Mouse (Mus musculus): ENCODE results near the gene Aes. TPM values are rescaled to one million over a fixed set of nuclear protein-coding genes. Genes with fewer than 3 reads are reported as not detected.

Aes gene
- polyA plus RNA-seq, 1 experiment: 148 TPM

GRCm38 (mm10) chr10:81562411-81562810, 3.1 kb downstream of the Aes start:
- Histone ChIP-seq H3K4me1 (ENCODE audit: control insufficient read depth, insufficient read depth, low read length) (peaks cover 6% of the 10 kb centered on the region), H3K27ac (ENCODE audit: insufficient read depth, low read length) (no peak overlapping the region), H3K27me3 (ENCODE audit: control insufficient read depth, insufficient read depth, low read length, poor library complexity, severe bottlenecking) (no peaks in the 10 kb centered on the region), H3K4me3 (ENCODE audit: low read depth, low read length) (no peak overlapping the region), H3K36me3 (ENCODE audit: control insufficient read depth, insufficient read depth, low read length, poor library complexity, severe bottlenecking) (peaks cover 7% of the 10 kb centered on the region), H3K9me3 (replicated peaks; ENCODE audit: control insufficient read depth, insufficient read depth, low read length, poor library complexity, severe bottlenecking) (no peaks in the 10 kb centered on the region), H3K9ac (ENCODE audit: low read depth, poor library complexity, severe bottlenecking) (no peak overlapping the region)
- TF ChIP-seq CTCF (IDR thresholded peaks at IDR 0.05; ENCODE audit: low read depth, low read length) (no peak), POLR2A (IDR thresholded peaks at IDR 0.05; ENCODE audit: insufficient read depth, low read length) (no peak), EP300 (IDR thresholded peaks at IDR 0.05; ENCODE audit: insufficient read depth, low read depth, low read length) (no peak)

- no peak for TF ChIP-seq CTCF (IDR thresholded peaks at IDR 0.05; ENCODE audit: low read depth, low read length)
- no peak for TF ChIP-seq POLR2A (IDR thresholded peaks at IDR 0.05; ENCODE audit: insufficient read depth, low read length)
- TF ChIP-seq EP300 (IDR thresholded peaks at IDR 0.05; ENCODE audit: insufficient read depth, low read depth, low read length): no peak
- no peak overlapping the region for H3K9ac ChIP-seq (ENCODE audit: low read depth, poor library complexity, severe bottlenecking)
- H3K27ac ChIP-seq (ENCODE audit: insufficient read depth, low read length): no peak overlapping the region
- no peaks in the 10 kb centered on the region for H3K9me3 ChIP-seq (replicated peaks; ENCODE audit: control insufficient read depth, insufficient read depth, low read length, poor library complexity, severe bottlenecking)
- peak overlapping the region; percentile 19; the same call in 1 of the 2 replicates for H3K4me3 ChIP-seq (ENCODE audit: low read depth, low read length)
- H3K27me3 ChIP-seq (ENCODE audit: control insufficient read depth, insufficient read depth, low read length, poor library complexity, severe bottlenecking): no peaks in the 10 kb centered on the region
- H3K36me3 ChIP-seq (ENCODE audit: control insufficient read depth, insufficient read depth, low read length, poor library complexity, severe bottlenecking): peaks cover 7% of the 10 kb centered on the region
- H3K4me1 ChIP-seq (ENCODE audit: control insufficient read depth, insufficient read depth, low read length): peaks cover 6% of the 10 kb centered on the region
Observed at GRCm38 (mm10) chr10:81563481-81563880, 4.2 kb downstream of the Aes start.

- peaks cover 6% of the 10 kb centered on the region for H3K4me1 ChIP-seq (ENCODE audit: control insufficient read depth, insufficient read depth, low read length)
- peak overlapping the region; percentile 28; the same call in 1 of the 2 replicates for H3K9ac ChIP-seq (ENCODE audit: low read depth, poor library complexity, severe bottlenecking)
- no peaks in the 10 kb centered on the region for H3K9me3 ChIP-seq (replicated peaks; ENCODE audit: control insufficient read depth, insufficient read depth, low read length, poor library complexity, severe bottlenecking)
- no peak for TF ChIP-seq POLR2A (IDR thresholded peaks at IDR 0.05; ENCODE audit: insufficient read depth, low read length)
- TF ChIP-seq EP300 (IDR thresholded peaks at IDR 0.05; ENCODE audit: insufficient read depth, low read depth, low read length): 0 out of 2 replicates have a peak, but pooled peaks have one; percentile 21
- peaks cover 7% of the 10 kb centered on the region for H3K36me3 ChIP-seq (ENCODE audit: control insufficient read depth, insufficient read depth, low read length, poor library complexity, severe bottlenecking)
- peak overlapping the region; percentile 50 for H3K27ac ChIP-seq (ENCODE audit: insufficient read depth, low read length)
- H3K4me3 ChIP-seq (ENCODE audit: low read depth, low read length): peak overlapping the region; percentile 40
- no peaks in the 10 kb centered on the region for H3K27me3 ChIP-seq (ENCODE audit: control insufficient read depth, insufficient read depth, low read length, poor library complexity, severe bottlenecking)
Observed at GRCm38 (mm10) chr10:81564216-81564615, 4.9 kb downstream of the Aes start.

GRCm38 (mm10) chr10:81564734-81565133, 5.4 kb downstream of the Aes start:
- Histone ChIP-seq H3K4me1 (ENCODE audit: control insufficient read depth, insufficient read depth, low read length) (peaks cover 6% of the 10 kb centered on the region), H3K27me3 (ENCODE audit: control insufficient read depth, insufficient read depth, low read length, poor library complexity, severe bottlenecking) (no peaks in the 10 kb centered on the region), H3K27ac (ENCODE audit: insufficient read depth, low read length) (peak overlapping the region; percentile 50; the same call in 1 of the 2 replicates), H3K4me3 (ENCODE audit: low read depth, low read length) (peak overlapping the region; percentile 40), H3K36me3 (ENCODE audit: control insufficient read depth, insufficient read depth, low read length, poor library complexity, severe bottlenecking) (peaks cover 7% of the 10 kb centered on the region), H3K9ac (ENCODE audit: low read depth, poor library complexity, severe bottlenecking) (no peak overlapping the region), H3K9me3 (replicated peaks; ENCODE audit: control insufficient read depth, insufficient read depth, low read length, poor library complexity, severe bottlenecking) (no peaks in the 10 kb centered on the region)
- TF ChIP-seq POLR2A (IDR thresholded peaks at IDR 0.05; ENCODE audit: insufficient read depth, low read length) (no peak), CTCF (IDR thresholded peaks at IDR 0.05; ENCODE audit: low read depth, low read length) (peak; percentile 86), EP300 (IDR thresholded peaks at IDR 0.05; ENCODE audit: insufficient read depth, low read depth, low read length) (peak; percentile 27; the same call in 1 of the 2 replicates)

GRCm38 (mm10) chr10:81565257-81566228, 6.3 kb downstream of the Aes start:
- peaks cover 6% of the 10 kb centered on the region for H3K4me1 ChIP-seq (ENCODE audit: control insufficient read depth, insufficient read depth, low read length)
- peaks cover 7% of the 10 kb centered on the region for H3K36me3 ChIP-seq (ENCODE audit: control insufficient read depth, insufficient read depth, low read length, poor library complexity, severe bottlenecking)
- no peaks in the 10 kb centered on the region for H3K9me3 ChIP-seq (replicated peaks; ENCODE audit: control insufficient read depth, insufficient read depth, low read length, poor library complexity, severe bottlenecking)
- H3K27ac ChIP-seq (ENCODE audit: insufficient read depth, low read length): no peak overlapping the region
- TF ChIP-seq CTCF (IDR thresholded peaks at IDR 0.05; ENCODE audit: low read depth, low read length): no peak
- 0 out of 2 replicates have a peak, but pooled peaks have one; percentile 20 for TF ChIP-seq EP300 (IDR thresholded peaks at IDR 0.05; ENCODE audit: insufficient read depth, low read depth, low read length)
- no peaks in the 10 kb centered on the region for H3K27me3 ChIP-seq (ENCODE audit: control insufficient read depth, insufficient read depth, low read length, poor library complexity, severe bottlenecking)
- H3K9ac ChIP-seq (ENCODE audit: low read depth, poor library complexity, severe bottlenecking): no peak overlapping the region
- H3K4me3 ChIP-seq (ENCODE audit: low read depth, low read length): no peak overlapping the region

Measured in ES-Bruce4 (cell line).